Mouse (Mus musculus): ENCODE measurements around the gene Gmcl1. TPM values are rescaled to one million over a fixed set of nuclear protein-coding genes. Genes with fewer than 3 reads are reported as not detected.

Gmcl1 gene
- 30.0 and 30.2 TPM in 2 replicates for polyA plus RNA-seq (2015; fragmentation: Nextera tagmentation; extraction: Ambion mirVana)

GRCm38 (mm10) chr6:86733183-86733876 is at the start of gene Gmcl1:
TSS of gene Gmcl1 (minus strand) at chr6:86733383.
- Histone ChIP-seq H3K27ac (ENCODE audit: low read length) (peak within 1 kb of the TSS; percentile 75), H3K4me3 (ENCODE audit: low read length) (peak within 1 kb of the TSS; percentile 97)
- under 1% methylated on average over 53 of the region's 59 CpGs for WGBS

GRCm38 (mm10) chr6:86782342-86782741 is 49.2 kb upstream of the Gmcl1 start:
- Histone ChIP-seq H3K9me3 (ENCODE audit: low read length) (no peaks in the 10 kb centered on the region), H3K4me2 (replicated peaks; ENCODE audit: low read depth, low read length) (no peak overlapping the region), H3K9ac (replicated peaks; ENCODE audit: low read length) (no peak overlapping the region), H3K27me3 (ENCODE audit: insufficient read depth, low read length) (no peaks in the 10 kb centered on the region), H3K4me1 (ENCODE audit: insufficient read depth, low read length) (no peaks in the 10 kb centered on the region), H3K36me3 (ENCODE audit: insufficient read depth, low read length) (no peaks in the 10 kb centered on the region), H3K4me3 (ENCODE audit: low read length) (no peak overlapping the region), H3K27ac (ENCODE audit: low read length) (no peak overlapping the region)
- peak; percentile 35; the same call in 1 of the 2 replicates for ATAC-seq (ENCODE audit: low FRiP score, low TSS enrichment)
- WGBS = 60% methylated on average over 2 of the region's 3 CpGs

More at GRCm38 (mm10) chr6:86733183-86733876, at the start of gene Gmcl1:
- H3K9ac ChIP-seq (replicated peaks; ENCODE audit: low read length) = peak within 1 kb of the TSS; percentile 88
- peak; percentile 95 for ATAC-seq (ENCODE audit: low FRiP score, low TSS enrichment)
- H3K9me3 ChIP-seq (ENCODE audit: low read length) = no peaks in the 10 kb centered on the region
- peaks cover 16% of the 10 kb centered on the region for H3K4me1 ChIP-seq (ENCODE audit: insufficient read depth, low read length)
- H3K4me2 ChIP-seq (replicated peaks; ENCODE audit: low read depth, low read length) = peak within 1 kb of the TSS; percentile 96
- no peaks in the 10 kb centered on the region for H3K27me3 ChIP-seq (ENCODE audit: insufficient read depth, low read length)
- H3K36me3 ChIP-seq (ENCODE audit: insufficient read depth, low read length) = no peaks in the 10 kb centered on the region

- Histone ChIP-seq H3K9ac (replicated peaks; ENCODE audit: low read length) (no peak overlapping the region), H3K27ac (ENCODE audit: low read length) (no peak overlapping the region), H3K4me2 (replicated peaks; ENCODE audit: low read depth, low read length) (no peak overlapping the region), H3K4me3 (ENCODE audit: low read length) (no peak overlapping the region), H3K27me3 (ENCODE audit: insufficient read depth, low read length) (no peaks in the 10 kb centered on the region), H3K9me3 (ENCODE audit: low read length) (no peaks in the 10 kb centered on the region), H3K36me3 (ENCODE audit: insufficient read depth, low read length) (no peaks in the 10 kb centered on the region), H3K4me1 (ENCODE audit: insufficient read depth, low read length) (no peaks in the 10 kb centered on the region)
- WGBS = 50% methylated on average over 2 of the region's 2 CpGs
- no peak for ATAC-seq (ENCODE audit: low FRiP score, low TSS enrichment)
These were observed 48.3 kb upstream of the Gmcl1 start for GRCm38 (mm10) chr6:86781361-86781957.

- H3K27ac ChIP-seq (ENCODE audit: low read length) = no peak overlapping the region
- H3K9me3 ChIP-seq (ENCODE audit: low read length) = no peaks in the 10 kb centered on the region
- H3K27me3 ChIP-seq (ENCODE audit: insufficient read depth, low read length) = no peaks in the 10 kb centered on the region
- 92% methylated on average over 10 of the region's 10 CpGs for WGBS
- no peak for ATAC-seq (ENCODE audit: low FRiP score, low TSS enrichment)
- H3K36me3 ChIP-seq (ENCODE audit: insufficient read depth, low read length) = no peaks in the 10 kb centered on the region
- no peak overlapping the region for H3K9ac ChIP-seq (replicated peaks; ENCODE audit: low read length)
- no peaks in the 10 kb centered on the region for H3K4me1 ChIP-seq (ENCODE audit: insufficient read depth, low read length)
- no peak overlapping the region for H3K4me3 ChIP-seq (ENCODE audit: low read length)
- H3K4me2 ChIP-seq (replicated peaks; ENCODE audit: low read depth, low read length) = no peak overlapping the region
These were observed 45.9 kb upstream of the Gmcl1 start for GRCm38 (mm10) chr6:86778910-86779594.

GRCm38 (mm10) chr6:86777181-86777580 is 44.0 kb upstream of the Gmcl1 start:
- ATAC-seq (ENCODE audit: low FRiP score, low TSS enrichment) = no peak
- 75% methylated on average over 3 of the region's 3 CpGs for WGBS

GRCm38 (mm10) chr6:86776706-86777071 is 43.5 kb upstream of the Gmcl1 start:
- Histone ChIP-seq H3K4me2 (replicated peaks; ENCODE audit: low read depth, low read length) (no peak overlapping the region), H3K27ac (ENCODE audit: low read length) (no peak overlapping the region), H3K9ac (replicated peaks; ENCODE audit: low read length) (no peak overlapping the region), H3K4me1 (ENCODE audit: insufficient read depth, low read length) (no peaks in the 10 kb centered on the region), H3K4me3 (ENCODE audit: low read length) (no peak overlapping the region), H3K36me3 (ENCODE audit: insufficient read depth, low read length) (no peaks in the 10 kb centered on the region), H3K9me3 (ENCODE audit: low read length) (no peaks in the 10 kb centered on the region), H3K27me3 (ENCODE audit: insufficient read depth, low read length) (no peaks in the 10 kb centered on the region)
- no peak for ATAC-seq (ENCODE audit: low FRiP score, low TSS enrichment)
- WGBS = 56% methylated on average over 4 of the region's 4 CpGs

More at GRCm38 (mm10) chr6:86777181-86777580, 44.0 kb upstream of the Gmcl1 start:
- Histone ChIP-seq H3K9me3 (ENCODE audit: low read length) (no peaks in the 10 kb centered on the region), H3K4me2 (replicated peaks; ENCODE audit: low read depth, low read length) (no peak overlapping the region), H3K36me3 (ENCODE audit: insufficient read depth, low read length) (no peaks in the 10 kb centered on the region), H3K9ac (replicated peaks; ENCODE audit: low read length) (no peak overlapping the region), H3K4me3 (ENCODE audit: low read length) (no peak overlapping the region), H3K4me1 (ENCODE audit: insufficient read depth, low read length) (no peaks in the 10 kb centered on the region), H3K27ac (ENCODE audit: low read length) (no peak overlapping the region), H3K27me3 (ENCODE audit: insufficient read depth, low read length) (no peaks in the 10 kb centered on the region)

- Histone ChIP-seq H3K9me3 (ENCODE audit: low read length) (no peaks in the 10 kb centered on the region), H3K4me3 (ENCODE audit: low read length) (no peak overlapping the region), H3K27ac (ENCODE audit: low read length) (no peak overlapping the region), H3K27me3 (ENCODE audit: insufficient read depth, low read length) (no peaks in the 10 kb centered on the region), H3K4me2 (replicated peaks; ENCODE audit: low read depth, low read length) (no peak overlapping the region), H3K36me3 (ENCODE audit: insufficient read depth, low read length) (no peaks in the 10 kb centered on the region), H3K9ac (replicated peaks; ENCODE audit: low read length) (no peak overlapping the region), H3K4me1 (ENCODE audit: insufficient read depth, low read length) (no peaks in the 10 kb centered on the region)
- WGBS = 89% methylated on average over 8 of the region's 8 CpGs
- ATAC-seq (ENCODE audit: low FRiP score, low TSS enrichment) = no peak
These were observed 43.0 kb upstream of the Gmcl1 start for GRCm38 (mm10) chr6:86776001-86776705.

GRCm38 (mm10) chr6:86774937-86775336 is 41.8 kb upstream of the Gmcl1 start:
- no peaks in the 10 kb centered on the region for H3K9me3 ChIP-seq (ENCODE audit: low read length)
- H3K36me3 ChIP-seq (ENCODE audit: insufficient read depth, low read length) = no peaks in the 10 kb centered on the region
- 76% methylated on average over 6 of the region's 6 CpGs for WGBS
- H3K27ac ChIP-seq (ENCODE audit: low read length) = no peak overlapping the region
- H3K27me3 ChIP-seq (ENCODE audit: insufficient read depth, low read length) = no peaks in the 10 kb centered on the region
- no peaks in the 10 kb centered on the region for H3K4me1 ChIP-seq (ENCODE audit: insufficient read depth, low read length)
- no peak overlapping the region for H3K4me2 ChIP-seq (replicated peaks; ENCODE audit: low read depth, low read length)
- ATAC-seq (ENCODE audit: low FRiP score, low TSS enrichment) = no peak
- no peak overlapping the region for H3K4me3 ChIP-seq (ENCODE audit: low read length)
- H3K9ac ChIP-seq (replicated peaks; ENCODE audit: low read length) = no peak overlapping the region

- Histone ChIP-seq H3K4me1 (ENCODE audit: insufficient read depth, low read length) (no peaks in the 10 kb centered on the region), H3K4me3 (ENCODE audit: low read length) (no peak overlapping the region), H3K27ac (ENCODE audit: low read length) (no peak overlapping the region), H3K27me3 (ENCODE audit: insufficient read depth, low read length) (no peaks in the 10 kb centered on the region), H3K4me2 (replicated peaks; ENCODE audit: low read depth, low read length) (no peak overlapping the region), H3K9me3 (ENCODE audit: low read length) (no peaks in the 10 kb centered on the region), H3K36me3 (ENCODE audit: insufficient read depth, low read length) (no peaks in the 10 kb centered on the region), H3K9ac (replicated peaks; ENCODE audit: low read length) (no peak overlapping the region)
- no peak for ATAC-seq (ENCODE audit: low FRiP score, low TSS enrichment)
- 90% methylated on average over 4 of the region's 4 CpGs for WGBS
These were observed 40.6 kb upstream of the Gmcl1 start for GRCm38 (mm10) chr6:86773830-86774229.
